Mouse (Mus musculus) thymus, adult 2 months (tissue): ENCODE results near the gene Hist1h3b.

Experiments
- CTCF ChIP-seq: fragments of 200-500 bp; IDR thresholded peaks from 2 replicates; pipeline ENCODE4 v1.5.1; 2012; ENCODE audit warnings: mild to moderate bottlenecking, control low read depth, low read length, moderate library complexity, borderline replicate concordance; ENCODE audit not compliant: control insufficient read depth, poor library complexity, insufficient read depth; ENCODE audit errors: extremely low read depth
- POLR2A ChIP-seq: fragments of 200-500 bp; IDR thresholded peaks from 2 replicates; pipeline ENCODE4 v1.6.1; 2012; ENCODE audit warnings: mild to moderate bottlenecking, low read length, control low read depth, moderate library complexity; ENCODE audit not compliant: control insufficient read depth, poor library complexity, insufficient read depth; ENCODE audit errors: extremely low read depth

GRCm38 (mm10) chr13:23757211-23757773 is 5.2 kb downstream of the Hist1h3b start:
- no peak for TF ChIP-seq POLR2A
- no peak for TF ChIP-seq CTCF
